Mouse (Mus musculus): ENCODE results near the gene Ank2.

The Ank2 gene

DNA sequence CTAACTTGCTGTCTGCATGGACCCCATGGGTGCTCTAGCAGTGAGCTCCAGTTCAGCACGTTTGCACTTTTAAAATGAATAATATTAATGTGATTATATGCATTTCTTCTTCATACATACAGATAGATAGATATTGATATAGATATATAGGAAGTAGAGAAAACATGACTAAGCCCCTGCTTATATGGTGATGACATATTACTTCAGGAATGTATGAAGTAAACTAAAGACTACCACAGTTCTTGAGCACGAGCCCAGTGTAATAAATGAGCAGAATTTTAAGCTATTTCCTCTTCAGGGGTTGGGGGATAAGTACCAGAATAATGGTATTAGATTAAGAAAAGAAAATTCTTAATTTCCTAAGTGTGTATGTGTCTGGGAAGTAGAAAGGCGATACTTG lies 479.4 kb downstream of the Ank2 start:
- in situ Hi-C loops (cut with MboI) = no loop called here

- in situ Hi-C loops (cut with MboI) = no loop called here
Measured at GRCm38 (mm10) chr3:127019109-127019508, 480.0 kb downstream of the Ank2 start.

- in situ Hi-C loops (cut with MboI) = no loop called here
Measured at GRCm38 (mm10) chr3:127017523-127017922, 481.6 kb downstream of the Ank2 start.

DNA sequence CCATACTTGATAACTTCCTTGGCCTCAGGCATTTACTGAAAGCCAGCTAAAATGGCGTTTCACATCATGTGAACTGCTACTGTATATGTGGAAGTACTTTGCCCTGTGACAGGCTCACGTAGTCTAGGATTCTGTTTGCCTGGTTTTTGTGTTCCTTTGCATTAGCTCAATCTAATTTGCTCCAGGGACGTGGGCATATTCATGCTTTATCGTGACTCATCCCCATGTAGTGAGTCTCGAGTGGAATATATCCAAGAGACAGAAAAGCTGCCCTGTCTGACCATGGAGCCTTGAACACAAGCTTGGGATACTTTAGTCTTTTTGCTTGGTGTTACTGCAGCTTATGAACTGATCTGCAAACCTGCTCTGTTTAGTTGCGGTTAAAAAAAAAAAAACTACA lies 483.6 kb downstream of the Ank2 start:
- in situ Hi-C loops (cut with MboI) = no loop called here

- in situ Hi-C loops (cut with MboI) = no loop called here
Measured at GRCm38 (mm10) chr3:127015175-127015574, 484.0 kb downstream of the Ank2 start.

- in situ Hi-C loops (cut with MboI) = no loop called here
Measured at GRCm38 (mm10) chr3:127013976-127014375, 485.2 kb downstream of the Ank2 start.

DNA sequence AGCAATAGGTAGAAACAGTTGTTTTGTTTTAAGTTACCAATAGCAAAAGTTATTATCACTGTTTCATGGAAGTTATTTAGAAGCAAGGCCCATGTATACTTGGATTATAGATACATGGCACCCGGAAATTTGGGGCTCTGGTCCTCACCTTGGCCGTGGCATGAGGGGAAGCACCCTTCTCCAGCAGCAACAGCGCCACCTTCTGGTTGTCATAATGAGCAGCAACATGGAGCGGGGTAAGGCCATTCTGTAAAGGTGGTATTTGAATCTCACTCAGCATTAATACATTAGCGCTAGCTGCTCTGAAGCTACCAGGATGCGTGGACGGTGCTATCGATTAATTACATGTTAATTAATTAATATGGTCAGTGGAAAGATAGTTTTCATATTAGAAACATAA lies 486.6 kb downstream of the Ank2 start:
- in situ Hi-C loops (cut with MboI) = no loop called here

DNA sequence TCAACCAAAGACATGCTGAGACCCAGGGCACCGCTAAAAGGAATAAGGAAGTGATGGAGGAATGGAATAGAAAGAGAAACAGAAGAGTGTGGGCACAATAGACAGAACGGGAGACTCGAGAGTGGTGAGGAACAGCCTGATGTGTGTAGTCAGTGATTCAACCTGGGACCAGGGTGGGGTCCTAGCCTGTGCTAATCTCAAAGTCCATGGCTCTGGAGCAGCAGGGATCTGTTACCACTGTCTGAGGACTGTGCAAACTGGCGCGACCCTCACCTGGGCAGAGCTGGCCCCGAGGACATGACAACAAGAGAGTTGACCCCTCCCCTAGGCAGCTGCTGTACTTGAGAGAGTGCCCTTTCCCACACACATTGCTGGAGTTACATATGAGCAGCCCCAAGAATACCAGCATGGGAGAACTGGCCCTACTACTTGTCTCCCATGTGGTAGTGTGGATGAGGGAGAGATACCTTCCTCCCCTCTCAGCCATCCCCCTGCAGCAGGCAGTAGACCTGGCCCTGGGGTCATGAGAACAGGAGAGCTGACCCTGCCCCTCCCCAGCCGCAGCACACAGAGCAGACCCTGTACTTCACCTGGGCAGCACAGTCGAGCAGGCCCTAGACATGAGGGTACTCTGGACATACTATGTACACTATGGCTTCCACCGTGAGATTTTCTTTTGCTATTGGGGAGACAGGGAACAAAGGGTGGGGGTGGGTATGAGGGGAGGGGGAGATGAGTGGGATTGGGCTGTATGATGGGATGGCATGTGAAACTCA lies 493.1 kb downstream of the Ank2 start:
- in situ Hi-C loops (cut with MboI) = no loop called here

DNA sequence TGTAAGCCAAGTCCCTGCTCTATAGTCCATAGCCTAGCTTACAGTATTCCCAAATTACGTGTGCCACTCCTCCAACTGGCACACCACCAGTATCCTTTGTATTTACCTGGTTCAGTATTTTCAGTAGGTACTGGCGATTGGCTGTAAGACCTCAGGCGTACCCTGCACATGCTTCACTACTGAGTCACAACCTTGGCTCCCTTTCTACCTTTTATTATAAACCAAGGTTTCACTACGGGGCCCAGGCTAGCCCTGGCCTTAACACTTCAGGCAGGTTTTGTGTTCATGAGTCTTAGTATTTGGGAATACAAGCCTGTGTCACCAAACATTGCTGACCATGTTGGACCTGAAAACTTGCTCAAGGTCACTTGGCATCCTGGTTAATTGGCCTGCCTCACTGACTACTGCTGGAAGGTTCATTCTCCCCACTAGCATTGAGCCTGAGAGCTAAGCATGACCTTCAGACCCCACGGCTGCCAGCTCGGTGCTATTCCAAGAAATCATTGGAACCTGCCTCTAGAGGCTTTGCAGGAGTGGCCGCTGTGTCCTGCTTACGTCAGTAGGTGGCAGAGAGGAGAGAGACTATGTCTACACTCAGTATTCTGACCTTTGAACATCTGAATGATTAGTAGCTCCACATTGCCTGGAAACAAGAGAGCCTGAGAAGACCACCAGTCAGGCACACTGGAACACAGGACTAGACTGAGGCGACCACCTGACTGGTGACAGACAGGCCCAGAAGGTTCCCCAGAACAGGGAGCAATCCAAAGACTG lies 494.1 kb downstream of the Ank2 start:
- in situ Hi-C loops (cut with MboI) = no loop called here

- in situ Hi-C loops (cut with MboI) = no loop called here
Measured at GRCm38 (mm10) chr3:127003946-127004345, 495.2 kb downstream of the Ank2 start.

DNA sequence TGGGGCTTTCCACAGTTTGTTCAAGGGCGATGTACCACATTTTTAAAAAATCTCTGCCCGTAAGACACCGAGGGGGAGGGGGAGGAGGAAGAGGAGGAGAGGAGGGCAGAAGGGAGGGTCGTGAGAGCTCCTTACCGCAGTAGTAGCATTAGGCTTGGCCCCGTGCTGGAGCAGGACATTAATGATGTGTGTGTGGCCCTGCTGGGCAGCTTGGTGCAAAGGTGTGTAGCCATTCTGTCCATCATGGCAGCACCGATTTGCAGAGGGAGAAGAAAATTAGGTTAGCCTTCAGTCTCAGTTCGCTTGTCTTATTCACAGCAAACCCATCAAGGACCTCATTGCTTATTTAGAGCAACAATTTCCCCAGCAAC lies 500.4 kb downstream of the Ank2 start:
- in situ Hi-C loops (cut with MboI) = no loop called here

GRCm38 (mm10) chr3:126998008-126998741 lies 501.0 kb downstream of the Ank2 start:
- in situ Hi-C loops (cut with MboI) = no loop called here

DNA sequence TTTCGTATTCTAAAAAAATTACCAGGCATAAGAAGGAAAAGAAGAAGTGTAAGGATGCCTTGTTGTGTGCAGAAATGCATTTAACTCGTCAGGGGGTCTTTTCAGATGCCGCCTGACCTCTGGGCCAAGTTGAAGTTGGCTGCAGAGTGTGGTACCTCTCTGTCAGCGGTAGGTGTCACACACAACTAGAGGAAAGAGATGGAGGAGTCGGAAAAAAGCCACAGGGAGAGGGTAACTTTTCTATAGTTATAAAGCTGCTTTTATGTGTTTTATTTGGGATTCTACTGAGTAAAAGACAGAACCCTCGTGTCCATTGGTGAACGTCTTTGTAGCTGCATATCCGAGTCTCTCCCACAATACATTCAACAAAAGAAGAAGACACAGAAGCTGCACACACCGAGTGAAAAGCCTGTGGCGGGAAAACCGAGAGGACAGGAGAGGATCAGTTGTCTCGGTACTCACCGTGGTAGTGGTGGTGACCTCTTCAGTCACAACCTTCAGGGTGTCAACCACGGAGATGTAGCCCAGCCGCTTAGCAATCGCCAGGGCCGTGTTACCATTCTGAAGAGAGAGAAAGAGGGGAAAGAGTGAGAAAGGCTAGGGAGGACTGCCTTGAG lies 501.7 kb downstream of the Ank2 start:
- in situ Hi-C loops (cut with MboI) = no loop called here

DNA sequence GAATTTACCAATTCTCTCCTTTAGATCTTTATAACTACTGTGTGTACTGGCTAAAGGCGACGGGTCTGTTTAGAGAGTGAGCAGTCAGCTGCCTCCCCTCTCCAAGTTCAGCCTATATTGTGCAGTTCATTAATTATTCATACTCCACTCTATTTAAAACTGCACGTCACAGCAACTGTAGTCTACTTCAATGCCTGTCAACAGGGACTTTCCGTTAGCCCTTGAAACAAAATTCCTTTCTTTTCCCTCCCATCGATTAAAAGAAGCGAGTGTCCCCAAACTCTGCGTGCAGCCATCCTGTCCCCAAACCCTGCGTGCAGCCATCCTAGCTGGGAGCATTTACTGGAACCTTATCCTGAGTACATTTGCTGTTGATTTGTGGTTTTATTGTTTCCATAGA lies 502.4 kb downstream of the Ank2 start:
- in situ Hi-C loops (cut with MboI) = no loop called here

- in situ Hi-C loops (cut with MboI) = no loop called here
Measured at GRCm38 (mm10) chr3:126995970-126996369, 503.2 kb downstream of the Ank2 start.

DNA sequence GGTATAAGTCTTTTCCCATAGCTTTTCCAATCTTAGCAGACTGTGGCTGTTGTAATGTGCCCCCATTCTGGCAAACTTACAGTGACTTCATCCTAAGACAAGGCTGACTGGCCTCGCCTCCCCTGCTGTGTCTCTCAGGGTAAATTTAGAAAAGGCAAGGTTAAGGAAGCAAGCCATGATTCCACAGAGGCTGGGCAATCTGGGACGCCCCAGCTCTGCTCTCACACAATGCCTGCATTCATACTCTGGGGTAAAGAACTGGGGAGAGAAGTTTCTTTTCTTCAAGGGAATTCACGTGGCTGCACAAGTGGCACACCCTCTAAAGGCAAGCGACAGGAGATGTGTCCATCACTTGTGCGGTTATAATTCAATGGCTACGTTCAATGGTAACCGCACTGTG lies 505.0 kb downstream of the Ank2 start:
- in situ Hi-C loops (cut with MboI) = no loop called here

GRCm38 (mm10) chr3:126989936-126990335 lies 509.2 kb downstream of the Ank2 start:
- in situ Hi-C loops (cut with MboI) = no loop called here

- in situ Hi-C loops (cut with MboI) = no loop called here
Measured at GRCm38 (mm10) chr3:126986687-126987086, 512.5 kb downstream of the Ank2 start.

DNA sequence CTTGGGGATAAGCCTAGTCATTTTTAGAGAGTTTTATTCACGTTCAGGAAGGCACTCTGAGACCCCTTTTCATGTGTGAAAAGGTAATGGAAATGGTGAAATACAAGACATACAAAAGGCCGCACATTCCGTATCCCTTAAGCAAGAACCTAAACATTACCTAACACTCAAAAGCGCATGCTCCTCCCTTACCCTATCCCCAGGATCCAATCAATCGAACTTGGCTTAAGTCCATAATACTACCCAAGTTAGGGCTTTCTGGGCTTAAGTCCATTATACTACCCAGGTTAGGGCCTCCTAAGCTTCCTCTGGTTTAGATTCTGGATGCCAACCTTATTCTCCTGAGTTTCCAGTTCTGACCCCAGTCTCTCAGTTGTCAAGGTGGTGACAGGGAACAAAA lies 516.3 kb downstream of the Ank2 start:
- in situ Hi-C loops (cut with MboI) = no loop called here

GRCm38 (mm10) chr3:126981163-126981562 lies 518.0 kb downstream of the Ank2 start:
- in situ Hi-C loops (cut with MboI) = no loop called here

GRCm38 (mm10) chr3:126979635-126980034 lies 519.5 kb downstream of the Ank2 start:
- in situ Hi-C loops (cut with MboI) = no loop called here

DNA sequence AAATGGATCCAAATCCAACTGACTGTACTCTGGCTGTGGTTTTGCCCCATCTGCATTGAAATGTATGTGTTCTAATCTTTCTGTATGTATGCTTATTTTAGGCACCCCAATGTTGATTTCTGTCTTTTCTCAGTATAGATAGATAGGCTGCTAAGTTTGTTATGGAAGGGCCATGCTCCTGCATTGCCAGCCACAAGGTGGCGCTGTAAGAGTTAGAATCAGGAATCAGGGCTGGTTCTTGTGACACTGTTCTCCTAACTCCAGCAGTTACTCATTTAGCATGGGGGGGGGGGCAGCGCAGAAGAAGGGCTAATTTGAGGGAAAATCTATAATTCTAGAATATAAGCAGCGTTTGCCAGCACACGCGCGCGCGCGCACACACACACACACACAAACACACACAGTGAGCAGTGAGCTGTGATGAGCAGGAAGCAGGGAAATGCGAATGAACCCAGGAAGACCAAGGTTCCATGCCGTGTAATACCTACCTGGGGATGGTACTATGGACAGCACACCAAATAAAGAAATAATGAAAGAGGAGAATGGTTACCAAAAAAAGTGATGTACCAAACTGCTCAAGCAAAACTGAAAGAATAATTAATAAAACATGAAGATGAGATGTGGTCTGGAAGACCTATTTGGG lies 520.3 kb downstream of the Ank2 start:
- in situ Hi-C loops (cut with MboI) = no loop called here

Measured in mature B cell (primary cell).